Mouse (Mus musculus) liver, adult 2 months (tissue): Measurements from ENCODE around the gene Mrpl23.

Source experiments
- CTCF ChIP-seq: fragments of 200-500 bp; IDR thresholded peaks from 2 replicates; pipeline ENCODE4 v1.5.1; 2011; ENCODE audit warnings: low read depth, low read length, control low read depth
- POLR2A ChIP-seq: fragments of 200-500 bp; IDR thresholded peaks from 2 replicates; pipeline ENCODE4 v1.6.1; 2011; ENCODE audit warnings: low read length, control low read depth; ENCODE audit not compliant: insufficient read depth; ENCODE audit errors: extremely low read depth

DNA sequence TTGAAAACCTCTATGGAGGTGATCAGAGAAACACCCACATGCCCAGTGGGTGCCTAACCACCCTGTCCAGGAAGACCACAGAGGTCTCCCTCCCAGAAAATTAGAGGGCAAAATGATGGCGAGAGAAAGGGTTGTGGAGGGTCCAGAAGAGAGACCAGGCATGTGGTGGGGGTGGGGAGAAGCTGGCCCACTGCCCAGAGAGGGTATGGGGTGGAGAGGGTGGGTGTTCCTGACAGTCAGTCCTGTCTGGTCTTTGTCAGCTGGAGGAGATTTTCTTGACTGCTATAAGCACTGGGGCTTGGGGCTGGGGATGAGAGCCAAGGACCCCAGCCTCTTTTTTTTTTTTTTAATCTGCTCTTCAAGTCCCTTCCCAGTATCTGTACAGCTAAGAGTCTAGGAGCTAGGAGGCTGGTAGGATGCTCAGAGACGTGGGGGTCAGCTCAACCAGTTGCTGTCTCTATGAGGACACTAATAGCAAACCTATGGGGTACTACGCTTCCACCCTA, 41.7 kb downstream of the Mrpl23 start:
- TF ChIP-seq CTCF = no peak
- no peak for TF ChIP-seq POLR2A
